Mouse (Mus musculus) kidney, embryonic 14.5 days (tissue): ENCODE measurements around the gene Olfr12. TPM values are rescaled to one million over a fixed set of nuclear protein-coding genes. Genes with fewer than 3 reads are reported as not detected.

Experiments
- ATAC-seq: fragments of 200-750 bp; cut with Nextera tagmentation; 2 replicates; pipeline ENCODE4 v1.8.0; 2017; ENCODE audit warnings: moderate number of reproducible peaks, mild to moderate bottlenecking, moderate TSS enrichment, moderate library complexity; ENCODE audit not compliant: low FRiP score, low TSS enrichment
- H3K27ac ChIP-seq: fragments of 300-500 bp; sonication (generic); 2 replicates; pipeline ENCODE4 v1.5.1; 2014; ENCODE audit warnings: low read depth, mild to moderate bottlenecking, low read length, moderate library complexity, mixed read lengths
- H3K27me3 ChIP-seq: fragments of 300-500 bp; sonication (generic); 2 replicates; pipeline ENCODE4 v1.6.1; 2014; ENCODE audit warnings: mild to moderate bottlenecking, low read length; ENCODE audit not compliant: control insufficient read depth, insufficient read depth
- H3K36me3 ChIP-seq: fragments of 300-500 bp; sonication (generic); 2 replicates; pipeline ENCODE4 v1.6.1; 2014; ENCODE audit warnings: low read length, mixed read lengths; ENCODE audit not compliant: control insufficient read depth, insufficient read depth
- H3K4me1 ChIP-seq: fragments of 300-500 bp; sonication (generic); 2 replicates; pipeline ENCODE4 v1.6.1; 2014; ENCODE audit warnings: low read length, mixed read lengths; ENCODE audit not compliant: control insufficient read depth, insufficient read depth
- H3K4me2 ChIP-seq: fragments of 300-500 bp; sonication (generic); replicated peaks from 2 replicates; pipeline ENCODE4 v1.6.1; 2014; ENCODE audit warnings: low read depth, mild to moderate bottlenecking, low read length
- H3K4me3 ChIP-seq: fragments of 300-500 bp; sonication (generic); 2 replicates; pipeline ENCODE4 v1.5.1; 2014; ENCODE audit warnings: mild to moderate bottlenecking, low read length
- H3K9ac ChIP-seq: fragments of 300-500 bp; sonication (generic); 2 replicates; pipeline ENCODE4 v1.6.1; 2014; ENCODE audit warnings: low read depth, mild to moderate bottlenecking, low read length, moderate library complexity
- H3K9me3 ChIP-seq: fragments of 300-500 bp; sonication (generic); 2 replicates; pipeline ENCODE4 v1.6.1; 2016; ENCODE audit warnings: low read length; ENCODE audit not compliant: control insufficient read depth
- WGBS: fragments of 180-500 bp; shearing (Covaris S2); extraction: QIAGEN DNeasy Blood & Tissue Kit; methylation state at CpG from one replicate; pipeline ENCODE4 v1.1.7; 2014; 5-methylcytosine and 5-hydroxymethylcytosine counted together
- polyA plus RNA-seq: library from polyadenylated mRNA; unstranded; fragments of >200 nt; fragmentation: Nextera tagmentation; extraction: Ambion mirVana; gene quantifications from 2 replicates; pipeline ENCODE4 v1.2.1, GENCODE M21; 2014

The Olfr12 gene
- polyA plus RNA-seq, 1 experiment from 2014 or later, result not detected

- Histone ChIP-seq H3K9ac (no peak overlapping the region), H3K27ac (no peak overlapping the region), H3K9me3 (no peaks in the 10 kb centered on the region), H3K4me1 (no peaks in the 10 kb centered on the region), H3K27me3 (no peaks in the 10 kb centered on the region; the same call in 1 of the 2 replicates), H3K36me3 (no peaks in the 10 kb centered on the region), H3K4me3 (no peak overlapping the region), H3K4me2 (no peak overlapping the region)
- WGBS, result 12% methylated on average over 1 of the region's 1 CpGs
- ATAC-seq, result no peak
These were observed 3.1 kb upstream of the Olfr12 start for GRCm38 (mm10) chr1:92614516-92614915.

- no peak overlapping the region for H3K4me3 ChIP-seq
- H3K4me2 ChIP-seq, result no peak overlapping the region
- no peak for ATAC-seq
- no peaks in the 10 kb centered on the region for H3K9me3 ChIP-seq
- WGBS, result 87% methylated on average over 1 of the region's 1 CpGs
- H3K27ac ChIP-seq, result no peak overlapping the region
- H3K9ac ChIP-seq, result no peak overlapping the region
- H3K4me1 ChIP-seq, result no peaks in the 10 kb centered on the region
- H3K36me3 ChIP-seq, result no peaks in the 10 kb centered on the region
- H3K27me3 ChIP-seq, result no peaks in the 10 kb centered on the region; the same call in 1 of the 2 replicates
These were observed 1.5 kb upstream of the Olfr12 start for GRCm38 (mm10) chr1:92616046-92616445.

- 57% methylated on average over 4 of the region's 4 CpGs for WGBS
- Histone ChIP-seq H3K4me1 (no peaks in the 10 kb centered on the region), H3K4me2 (no peak overlapping the region), H3K36me3 (no peaks in the 10 kb centered on the region), H3K4me3 (no peak overlapping the region), H3K9me3 (no peaks in the 10 kb centered on the region), H3K9ac (no peak overlapping the region), H3K27me3 (no peaks in the 10 kb centered on the region; the same call in 1 of the 2 replicates), H3K27ac (no peak overlapping the region)
- ATAC-seq, result no peak
These were observed 772 bp downstream of the Olfr12 start for GRCm38 (mm10) chr1:92618360-92618759.

- WGBS, result 72% methylated on average over 4 of the region's 4 CpGs
- peaks cover 8% of the 10 kb centered on the region; the same call in 1 of the 2 replicates for H3K27me3 ChIP-seq
These were observed 10.6 kb downstream of the Olfr12 start for GRCm38 (mm10) chr1:92628227-92628626.

GRCm38 (mm10) chr1:92632196-92632595 lies 14.6 kb downstream of the Olfr12 start:
- Histone ChIP-seq H3K9ac (no peak overlapping the region), H3K36me3 (peaks cover 14% of the 10 kb centered on the region), H3K4me3 (no peak overlapping the region), H3K4me1 (no peaks in the 10 kb centered on the region), H3K9me3 (no peaks in the 10 kb centered on the region), H3K27ac (no peak overlapping the region), H3K27me3 (no peaks in the 10 kb centered on the region), H3K4me2 (no peak overlapping the region)
- 84% methylated on average over 5 of the region's 5 CpGs for WGBS
- no peak for ATAC-seq

More at GRCm38 (mm10) chr1:92628227-92628626, 10.6 kb downstream of the Olfr12 start:
- ATAC-seq, result no peak
- Histone ChIP-seq H3K27ac (no peak overlapping the region), H3K36me3 (no peaks in the 10 kb centered on the region), H3K9me3 (no peaks in the 10 kb centered on the region), H3K4me1 (no peaks in the 10 kb centered on the region), H3K9ac (no peak overlapping the region), H3K4me3 (no peak overlapping the region), H3K4me2 (no peak overlapping the region)

- ATAC-seq, result no peak
- H3K9me3 ChIP-seq, result no peaks in the 10 kb centered on the region
- 68% methylated on average over 6 of the region's 6 CpGs for WGBS
- no peaks in the 10 kb centered on the region for H3K27me3 ChIP-seq
- no peak overlapping the region for H3K9ac ChIP-seq
- H3K4me1 ChIP-seq, result no peaks in the 10 kb centered on the region
- H3K27ac ChIP-seq, result no peak overlapping the region
- no peak overlapping the region for H3K4me3 ChIP-seq
- H3K36me3 ChIP-seq, result peaks cover 21% of the 10 kb centered on the region
- no peak overlapping the region for H3K4me2 ChIP-seq
These were observed 15.4 kb downstream of the Olfr12 start for GRCm38 (mm10) chr1:92632948-92633347.

- ATAC-seq, result no peak
- H3K27ac ChIP-seq, result no peak overlapping the region
- no peak overlapping the region for H3K4me2 ChIP-seq
- H3K4me1 ChIP-seq, result no peaks in the 10 kb centered on the region
- H3K36me3 ChIP-seq, result peaks cover 29% of the 10 kb centered on the region
- no peak overlapping the region for H3K4me3 ChIP-seq
- H3K9ac ChIP-seq, result no peak overlapping the region
- no peaks in the 10 kb centered on the region for H3K27me3 ChIP-seq
- 82% methylated on average over 8 of the region's 8 CpGs for WGBS
- no peaks in the 10 kb centered on the region for H3K9me3 ChIP-seq
These were observed 16.1 kb downstream of the Olfr12 start for GRCm38 (mm10) chr1:92633726-92634125.

- Histone ChIP-seq H3K4me3 (no peak overlapping the region), H3K4me1 (no peaks in the 10 kb centered on the region), H3K27ac (no peak overlapping the region), H3K27me3 (no peaks in the 10 kb centered on the region), H3K4me2 (no peak overlapping the region), H3K9ac (no peak overlapping the region), H3K9me3 (no peaks in the 10 kb centered on the region), H3K36me3 (peaks cover 36% of the 10 kb centered on the region)
- 72% methylated on average over 1 of the region's 1 CpGs for WGBS
- no peak for ATAC-seq
These were observed 17.0 kb downstream of the Olfr12 start for GRCm38 (mm10) chr1:92634569-92634968.

GRCm38 (mm10) chr1:92634976-92635599 lies 17.5 kb downstream of the Olfr12 start:
- Histone ChIP-seq H3K27ac (no peak overlapping the region), H3K4me3 (no peak overlapping the region)
- whole genome bisulfite sequencing, result 93% methylated on average over 4 of the region's 4 CpGs

More at GRCm38 (mm10) chr1:92634976-92635599, 17.5 kb downstream of the Olfr12 start:
- Histone ChIP-seq H3K27me3 (no peaks in the 10 kb centered on the region), H3K36me3 (peaks cover 36% of the 10 kb centered on the region), H3K9ac (no peak overlapping the region), H3K4me2 (no peak overlapping the region), H3K4me1 (no peaks in the 10 kb centered on the region), H3K9me3 (no peaks in the 10 kb centered on the region)
- ATAC-seq, result no peak
